Mouse (Mus musculus): ENCODE measurements around the gene Susd6. TPM values are rescaled to one million over a fixed set of nuclear protein-coding genes. Genes with fewer than 3 reads are reported as not detected.
"Not testable (repeated sequence)": the region's sequence is repeated elsewhere in the genome, so short reads cannot be mapped to it uniquely, and the experiment has no call there.

Susd6 gene
- polyA plus RNA-seq, 1 experiment from 2014 or later: 11.6 TPM

GRCm38 (mm10) chr12:80814529-80814928 is 24.2 kb downstream of the Susd6 start:
- WGBS: 75% methylated on average over 3 of the region's 3 CpGs
- no peak for ATAC-seq (ENCODE audit: low read depth)

GRCm38 (mm10) chr12:80815298-80815697 is 25.0 kb downstream of the Susd6 start:
- Histone ChIP-seq H3K9ac (replicated peaks; ENCODE audit: low read depth, low read length) (no peak overlapping the region), H3K27me3 (ENCODE audit: control insufficient read depth, insufficient read depth, low read length) (no peaks in the 10 kb centered on the region), H3K4me1 (ENCODE audit: control insufficient read depth, insufficient read depth, low read length) (peaks cover 3% of the 10 kb centered on the region; the same call in 1 of the 2 replicates), H3K27ac (ENCODE audit: low read depth, low read length) (no peak overlapping the region), H3K4me3 (ENCODE audit: low read depth, low read length) (no peak overlapping the region), H3K36me3 (ENCODE audit: control insufficient read depth, insufficient read depth, low read length) (no peaks in the 10 kb centered on the region), H3K9me3 (ENCODE audit: control insufficient read depth, low read length) (no peaks in the 10 kb centered on the region), H3K4me2 (ENCODE audit: low read depth, low read length) (no peak overlapping the region)
- 60% methylated on average over 1 of the region's 1 CpGs for WGBS
- ATAC-seq (ENCODE audit: low read depth): no peak

More at GRCm38 (mm10) chr12:80814529-80814928, 24.2 kb downstream of the Susd6 start:
- no peaks in the 10 kb centered on the region for H3K9me3 ChIP-seq (ENCODE audit: control insufficient read depth, low read length)
- H3K27me3 ChIP-seq (ENCODE audit: control insufficient read depth, insufficient read depth, low read length): no peaks in the 10 kb centered on the region
- H3K4me3 ChIP-seq (ENCODE audit: low read depth, low read length): no peak overlapping the region
- H3K27ac ChIP-seq (ENCODE audit: low read depth, low read length): no peak overlapping the region
- no peak overlapping the region for H3K9ac ChIP-seq (replicated peaks; ENCODE audit: low read depth, low read length)
- peaks cover 3% of the 10 kb centered on the region; the same call in 1 of the 2 replicates for H3K4me1 ChIP-seq (ENCODE audit: control insufficient read depth, insufficient read depth, low read length)
- H3K36me3 ChIP-seq (ENCODE audit: control insufficient read depth, insufficient read depth, low read length): no peaks in the 10 kb centered on the region
- no peak overlapping the region for H3K4me2 ChIP-seq (ENCODE audit: low read depth, low read length)

- H3K4me2 ChIP-seq (ENCODE audit: low read depth, low read length): no peak overlapping the region
- H3K4me3 ChIP-seq (ENCODE audit: low read depth, low read length): no peak overlapping the region
- H3K4me1 ChIP-seq (ENCODE audit: control insufficient read depth, insufficient read depth, low read length): peaks cover 3% of the 10 kb centered on the region; the same call in 1 of the 2 replicates
- H3K27ac ChIP-seq (ENCODE audit: low read depth, low read length): 0 out of 2 replicates have a peak overlapping the region, but pooled peaks have one; percentile 16
- no peak for ATAC-seq (ENCODE audit: low read depth)
- 85% methylated on average over 3 of the region's 3 CpGs for WGBS
- no peak overlapping the region for H3K9ac ChIP-seq (replicated peaks; ENCODE audit: low read depth, low read length)
- H3K27me3 ChIP-seq (ENCODE audit: control insufficient read depth, insufficient read depth, low read length): no peaks in the 10 kb centered on the region
- H3K36me3 ChIP-seq (ENCODE audit: control insufficient read depth, insufficient read depth, low read length): no peaks in the 10 kb centered on the region
- H3K9me3 ChIP-seq (ENCODE audit: control insufficient read depth, low read length): no peaks in the 10 kb centered on the region
Observed at GRCm38 (mm10) chr12:80815893-80816292, 25.6 kb downstream of the Susd6 start.

- 32% methylated on average over 1 of the region's 1 CpGs for WGBS
- no peak overlapping the region for H3K9ac ChIP-seq (replicated peaks; ENCODE audit: low read depth, low read length)
- H3K27me3 ChIP-seq (ENCODE audit: control insufficient read depth, insufficient read depth, low read length): no peaks in the 10 kb centered on the region
Observed at GRCm38 (mm10) chr12:80816380-80817086, 26.2 kb downstream of the Susd6 start.

GRCm38 (mm10) chr12:80817697-80818235 is 27.5 kb downstream of the Susd6 start:
- no peak overlapping the region for H3K9ac ChIP-seq (replicated peaks; ENCODE audit: low read depth, low read length)
- H3K9me3 ChIP-seq (ENCODE audit: control insufficient read depth, low read length): no peaks in the 10 kb centered on the region
- no peak for ATAC-seq (ENCODE audit: low read depth)
- no peak overlapping the region for H3K4me2 ChIP-seq (ENCODE audit: low read depth, low read length)
- H3K27me3 ChIP-seq (ENCODE audit: control insufficient read depth, insufficient read depth, low read length): no peaks in the 10 kb centered on the region
- peaks cover 3% of the 10 kb centered on the region; the same call in 1 of the 2 replicates for H3K4me1 ChIP-seq (ENCODE audit: control insufficient read depth, insufficient read depth, low read length)
- no peaks in the 10 kb centered on the region for H3K36me3 ChIP-seq (ENCODE audit: control insufficient read depth, insufficient read depth, low read length)
- H3K27ac ChIP-seq (ENCODE audit: low read depth, low read length): no peak overlapping the region
- H3K4me3 ChIP-seq (ENCODE audit: low read depth, low read length): no peak overlapping the region

More at GRCm38 (mm10) chr12:80816380-80817086, 26.2 kb downstream of the Susd6 start:
- peaks cover 3% of the 10 kb centered on the region; the same call in 1 of the 2 replicates for H3K4me1 ChIP-seq (ENCODE audit: control insufficient read depth, insufficient read depth, low read length)
- H3K4me3 ChIP-seq (ENCODE audit: low read depth, low read length): no peak overlapping the region
- ATAC-seq (ENCODE audit: low read depth): no peak
- H3K27ac ChIP-seq (ENCODE audit: low read depth, low read length): peak overlapping the region; percentile 16; the same call in 1 of the 2 replicates
- H3K4me2 ChIP-seq (ENCODE audit: low read depth, low read length): no peak overlapping the region
- H3K9me3 ChIP-seq (ENCODE audit: control insufficient read depth, low read length): no peaks in the 10 kb centered on the region
- H3K36me3 ChIP-seq (ENCODE audit: control insufficient read depth, insufficient read depth, low read length): no peaks in the 10 kb centered on the region

GRCm38 (mm10) chr12:80819020-80819419 is 28.7 kb downstream of the Susd6 start:
- not testable (repeated sequence) for H3K4me1 ChIP-seq (ENCODE audit: control insufficient read depth, insufficient read depth, low read length); H3K9ac ChIP-seq (replicated peaks; ENCODE audit: low read depth, low read length); ATAC-seq (ENCODE audit: low read depth); H3K4me2 ChIP-seq (ENCODE audit: low read depth, low read length); H3K4me3 ChIP-seq (ENCODE audit: low read depth, low read length); H3K9me3 ChIP-seq (ENCODE audit: control insufficient read depth, low read length); H3K27me3 ChIP-seq (ENCODE audit: control insufficient read depth, insufficient read depth, low read length); H3K27ac ChIP-seq (ENCODE audit: low read depth, low read length); H3K36me3 ChIP-seq (ENCODE audit: control insufficient read depth, insufficient read depth, low read length)
- WGBS: 66% methylated on average over 2 of the region's 2 CpGs

GRCm38 (mm10) chr12:80821312-80822007 is 31.1 kb downstream of the Susd6 start:
- H3K4me2 ChIP-seq (ENCODE audit: low read depth, low read length): no peak overlapping the region
- no peak for ATAC-seq (ENCODE audit: low read depth)
- no peaks in the 10 kb centered on the region for H3K9me3 ChIP-seq (ENCODE audit: control insufficient read depth, low read length)
- WGBS: 84% methylated on average over 4 of the region's 4 CpGs
- no peak overlapping the region for H3K4me3 ChIP-seq (ENCODE audit: low read depth, low read length)
- no peaks in the 10 kb centered on the region for H3K27me3 ChIP-seq (ENCODE audit: control insufficient read depth, insufficient read depth, low read length)
- no peaks in the 10 kb centered on the region for H3K36me3 ChIP-seq (ENCODE audit: control insufficient read depth, insufficient read depth, low read length)
- peaks cover 9% of the 10 kb centered on the region for H3K4me1 ChIP-seq (ENCODE audit: control insufficient read depth, insufficient read depth, low read length)
- no peak overlapping the region for H3K27ac ChIP-seq (ENCODE audit: low read depth, low read length)
- no peak overlapping the region for H3K9ac ChIP-seq (replicated peaks; ENCODE audit: low read depth, low read length)

- no peak for ATAC-seq (ENCODE audit: low read depth)
- 98% methylated on average over 7 of the region's 7 CpGs for WGBS
- H3K4me3 ChIP-seq (ENCODE audit: low read depth, low read length): no peak overlapping the region
- no peaks in the 10 kb centered on the region for H3K9me3 ChIP-seq (ENCODE audit: control insufficient read depth, low read length)
- no peak overlapping the region for H3K27ac ChIP-seq (ENCODE audit: low read depth, low read length)
- no peak overlapping the region for H3K9ac ChIP-seq (replicated peaks; ENCODE audit: low read depth, low read length)
- H3K36me3 ChIP-seq (ENCODE audit: control insufficient read depth, insufficient read depth, low read length): no peaks in the 10 kb centered on the region
- no peak overlapping the region for H3K4me2 ChIP-seq (ENCODE audit: low read depth, low read length)
- peaks cover 9% of the 10 kb centered on the region; the same call in 1 of the 2 replicates for H3K4me1 ChIP-seq (ENCODE audit: control insufficient read depth, insufficient read depth, low read length)
- no peaks in the 10 kb centered on the region for H3K27me3 ChIP-seq (ENCODE audit: control insufficient read depth, insufficient read depth, low read length)
Observed at GRCm38 (mm10) chr12:80822533-80822932, 32.2 kb downstream of the Susd6 start.

GRCm38 (mm10) chr12:80824202-80824601 is 33.9 kb downstream of the Susd6 start:
- no peak overlapping the region for H3K9ac ChIP-seq (replicated peaks; ENCODE audit: low read depth, low read length)
- no peaks in the 10 kb centered on the region for H3K36me3 ChIP-seq (ENCODE audit: control insufficient read depth, insufficient read depth, low read length)
- H3K4me3 ChIP-seq (ENCODE audit: low read depth, low read length): no peak overlapping the region
- H3K9me3 ChIP-seq (ENCODE audit: control insufficient read depth, low read length): no peaks in the 10 kb centered on the region
- ATAC-seq (ENCODE audit: low read depth): no peak
- 76% methylated on average over 1 of the region's 1 CpGs for WGBS
- no peak overlapping the region for H3K4me2 ChIP-seq (ENCODE audit: low read depth, low read length)
- no peaks in the 10 kb centered on the region for H3K27me3 ChIP-seq (ENCODE audit: control insufficient read depth, insufficient read depth, low read length)
- peaks cover 9% of the 10 kb centered on the region; the same call in 1 of the 2 replicates for H3K4me1 ChIP-seq (ENCODE audit: control insufficient read depth, insufficient read depth, low read length)
- no peak overlapping the region for H3K27ac ChIP-seq (ENCODE audit: low read depth, low read length)

Measured in neural tube, embryonic 14.5 days (tissue).